Mouse (Mus musculus) liver, embryonic 11.5 days (tissue): ENCODE measurements around the gene P2rx3. TPM values are rescaled to one million over a fixed set of nuclear protein-coding genes. Genes with fewer than 3 reads are reported as not detected.

Experiments
- ATAC-seq: fragments of 200-750 bp; cut with Nextera tagmentation; replicated peaks from 2 replicates; pipeline ENCODE4 v1.8.0; 2017; ENCODE audit warnings: moderate number of reproducible peaks, mild to moderate bottlenecking, moderate TSS enrichment, moderate library complexity; ENCODE audit not compliant: low FRiP score
- DNase-seq: peaks from one replicate; pipeline ENCODE4 v3.0.0-alpha.2; 2017; ENCODE audit warnings: low spot score
- H3K27ac ChIP-seq: fragments of 300-500 bp; sonication (generic); 2 replicates; pipeline ENCODE4 v1.5.1; 2014; ENCODE audit warnings: mild to moderate bottlenecking, low read depth, low read length, control low read depth
- H3K27me3 ChIP-seq: fragments of 300-500 bp; sonication (generic); replicated peaks from 2 replicates; pipeline ENCODE4 v1.6.1; 2014; ENCODE audit warnings: low read length, mixed read lengths; ENCODE audit not compliant: control insufficient read depth, insufficient read depth
- H3K36me3 ChIP-seq: fragments of 300-500 bp; sonication (generic); 2 replicates; pipeline ENCODE4 v1.6.1; 2014; ENCODE audit warnings: mild to moderate bottlenecking, low read length, moderate library complexity, mixed read lengths; ENCODE audit not compliant: control insufficient read depth, insufficient read depth
- H3K4me1 ChIP-seq: fragments of 300-500 bp; sonication (generic); replicated peaks from 2 replicates; pipeline ENCODE4 v1.6.1; 2014; ENCODE audit warnings: low read length, mixed read lengths; ENCODE audit not compliant: control insufficient read depth, insufficient read depth
- H3K4me2 ChIP-seq: fragments of 300-500 bp; sonication (generic); 2 replicates; pipeline ENCODE4 v1.6.1; 2014; ENCODE audit warnings: mild to moderate bottlenecking, control low read depth, moderate library complexity
- H3K4me3 ChIP-seq: fragments of 300-500 bp; sonication (generic); 2 replicates; pipeline ENCODE4 v1.5.1; 2014; ENCODE audit warnings: low read depth, low read length, control low read depth
- H3K9ac ChIP-seq: fragments of 300-500 bp; sonication (generic); 2 replicates; pipeline ENCODE4 v1.6.1; 2014; ENCODE audit warnings: low read depth, low read length, control low read depth
- H3K9me3 ChIP-seq: fragments of 300-500 bp; sonication (generic); 2 replicates; pipeline ENCODE4 v1.6.1; 2016; ENCODE audit warnings: low read length, inconsistent platforms, mixed read lengths; ENCODE audit not compliant: control insufficient read depth
- WGBS: fragments of 180-500 bp; shearing (Covaris S2); extraction: QIAGEN DNeasy Blood & Tissue Kit; methylation state at CpG from one replicate; pipeline ENCODE4 v1.1.7; 2014; 5-methylcytosine and 5-hydroxymethylcytosine counted together
- polyA plus RNA-seq: library from polyadenylated mRNA; unstranded; fragments of >200 nt; fragmentation: Nextera tagmentation; extraction: Ambion mirVana; gene quantifications from 2 replicates; pipeline ENCODE4 v1.2.1, GENCODE M21; 2014

P2rx3 gene
- polyA plus RNA-seq, 1 experiment from 2014 or later, result 1.1 TPM

DNA sequence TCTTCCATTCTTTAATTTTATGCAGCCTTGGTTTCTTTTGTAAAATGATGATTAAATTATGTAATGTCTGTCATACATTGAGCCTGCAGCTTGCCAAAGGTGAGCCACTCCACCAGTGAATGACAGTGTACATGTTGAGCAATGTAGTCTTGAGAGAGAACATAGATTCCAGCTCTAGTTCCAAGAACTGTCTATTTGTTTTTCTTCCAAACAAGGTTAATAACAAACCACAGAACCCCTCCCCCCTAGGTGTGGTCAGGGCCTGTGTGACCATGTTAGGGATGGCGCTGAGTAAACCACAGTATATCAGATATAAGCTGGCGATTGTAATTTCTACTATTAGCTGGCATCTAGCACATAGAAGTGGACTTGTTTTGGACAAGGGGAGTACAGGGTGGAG, 40.9 kb downstream of the P2rx3 start:
- Histone ChIP-seq H3K4me3 (no peak overlapping the region), H3K4me2 (no peak overlapping the region), H3K36me3 (no peaks in the 10 kb centered on the region), H3K9me3 (no peaks in the 10 kb centered on the region), H3K4me1 (peaks cover 22% of the 10 kb centered on the region), H3K27me3 (no peaks in the 10 kb centered on the region), H3K27ac (no peak overlapping the region), H3K9ac (no peak overlapping the region)
- ATAC-seq (peak; percentile 60), DNase-seq (peak; percentile 24)
- 48% methylated on average over 2 of the region's 2 CpGs for WGBS

GRCm38 (mm10) chr2:84987930-84988329, 49.3 kb downstream of the P2rx3 start, which contains the start of gene Prg3:
TSS of gene Prg3 (plus strand) at chr2:84988215.
- Histone ChIP-seq H3K9ac (no peak within 1 kb of the TSS), H3K4me2 (no peak within 1 kb of the TSS), H3K4me1 (0 out of 2 replicates have a peak, but pooled peaks cover 4% of the 10 kb centered on the region), H3K27ac (no peak within 1 kb of the TSS), H3K36me3 (no peaks in the 10 kb centered on the region), H3K4me3 (no peak within 1 kb of the TSS), H3K27me3 (no peaks in the 10 kb centered on the region), H3K9me3 (no peaks in the 10 kb centered on the region)
- ATAC-seq (no peak), DNase-seq (peak; percentile 21)
- WGBS, result 38% methylated on average over 1 of the region's 1 CpGs

- Histone ChIP-seq H3K4me1 (no peaks in the 10 kb centered on the region), H3K27me3 (no peaks in the 10 kb centered on the region), H3K9me3 (no peaks in the 10 kb centered on the region), H3K4me3 (no peak within 1 kb of the TSS), H3K4me2 (no peak within 1 kb of the TSS), H3K36me3 (no peaks in the 10 kb centered on the region), H3K27ac (no peak within 1 kb of the TSS), H3K9ac (no peak within 1 kb of the TSS)
- WGBS, result 48% methylated on average over 1 of the region's 1 CpGs
- DNase-seq (peak; percentile 27), ATAC-seq (no peak)
Observed at GRCm38 (mm10) chr2:84980188-84980587, 57.1 kb downstream of the P2rx3 start, which contains the start of gene Prg2. TSS of gene Prg2 (plus strand) at chr2:84980461.

- Histone ChIP-seq H3K4me2 (no peak overlapping the region), H3K27me3 (no peaks in the 10 kb centered on the region), H3K27ac (no peak overlapping the region), H3K4me1 (no peaks in the 10 kb centered on the region), H3K4me3 (no peak overlapping the region), H3K36me3 (no peaks in the 10 kb centered on the region), H3K9ac (no peak overlapping the region), H3K9me3 (no peaks in the 10 kb centered on the region)
- ATAC-seq (no peak), DNase-seq (no peak)
- WGBS, result 85% methylated on average over 2 of the region's 2 CpGs
Observed at GRCm38 (mm10) chr2:84975580-84975979, 61.7 kb downstream of the P2rx3 start.

DNA sequence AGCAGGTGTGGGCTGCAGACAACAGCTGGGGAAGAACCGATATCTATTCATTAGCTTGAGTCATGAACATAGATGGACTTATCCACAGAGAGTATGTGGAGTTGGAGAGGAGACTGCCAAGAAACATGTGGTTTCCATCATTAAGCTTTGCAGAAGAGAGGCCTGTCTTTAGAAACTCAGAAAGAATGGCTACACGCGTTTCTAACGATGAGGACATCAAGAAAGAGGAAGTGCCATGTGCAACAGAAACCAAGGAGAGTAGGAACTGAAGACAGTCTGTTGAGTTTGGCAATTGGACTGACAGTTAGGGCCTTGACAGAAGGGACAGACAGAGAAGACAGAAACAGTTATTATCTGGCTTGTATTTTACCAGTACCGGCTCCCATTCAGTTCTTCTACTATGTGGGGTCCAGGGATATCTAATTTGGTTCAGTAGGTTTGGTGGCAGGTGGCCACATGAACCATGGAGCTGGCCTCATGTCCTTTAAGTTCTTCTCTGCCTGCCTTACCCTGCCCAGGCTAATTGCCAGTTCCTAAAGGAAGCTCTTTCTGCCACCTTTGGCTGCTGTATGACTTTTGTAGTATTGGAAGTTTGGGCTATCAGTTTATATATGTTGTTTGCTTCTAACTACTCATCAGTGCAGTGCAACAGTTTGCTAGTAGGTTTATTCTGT, 69.8 kb downstream of the P2rx3 start:
- no peak overlapping the region for H3K4me2 ChIP-seq
- H3K27me3 ChIP-seq, result no peaks in the 10 kb centered on the region
- ATAC-seq (no peak), DNase-seq (no peak)
- WGBS, result 56% methylated on average over 5 of the region's 5 CpGs
- no peak overlapping the region for H3K27ac ChIP-seq
- H3K4me1 ChIP-seq, result no peaks in the 10 kb centered on the region
- no peaks in the 10 kb centered on the region for H3K36me3 ChIP-seq
- no peak overlapping the region for H3K9ac ChIP-seq
- no peaks in the 10 kb centered on the region for H3K9me3 ChIP-seq
- no peak overlapping the region for H3K4me3 ChIP-seq

DNA sequence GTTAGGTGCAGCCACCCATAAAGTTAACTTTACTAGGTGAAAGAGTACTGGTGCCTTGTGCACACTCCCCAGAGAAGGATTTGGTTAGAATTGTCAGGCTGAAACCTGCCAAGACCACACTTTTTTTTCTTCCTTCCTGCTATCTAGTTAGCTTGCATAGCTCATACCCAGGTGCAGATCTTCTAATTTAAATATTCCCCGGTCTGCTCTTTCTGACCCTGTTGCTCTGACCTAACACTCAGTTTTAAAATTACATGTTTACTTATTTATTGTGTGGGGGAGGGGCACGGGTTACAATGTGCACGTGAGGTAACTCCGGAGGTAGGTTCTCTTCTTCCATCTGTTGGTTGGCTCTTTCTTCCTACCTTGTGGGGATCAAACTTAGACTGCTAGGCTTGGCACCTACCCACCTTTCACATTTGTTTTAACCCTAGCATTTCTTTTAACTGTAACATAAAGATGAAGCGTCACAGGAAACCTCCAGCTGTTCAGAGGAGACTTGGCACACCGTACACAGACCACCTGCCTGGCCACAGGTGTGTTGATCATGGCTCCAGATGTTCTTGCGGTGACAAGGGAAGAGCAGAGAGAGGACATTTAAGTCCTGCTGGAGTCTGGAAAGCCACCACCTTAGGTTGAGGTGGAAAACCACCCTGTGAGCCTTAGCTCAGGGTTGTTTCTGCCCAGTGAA, 73.0 kb downstream of the P2rx3 start:
- Histone ChIP-seq H3K27me3 (no peaks in the 10 kb centered on the region), H3K27ac (no peak overlapping the region), H3K4me2 (no peak overlapping the region), H3K36me3 (no peaks in the 10 kb centered on the region), H3K9me3 (no peaks in the 10 kb centered on the region), H3K4me3 (no peak overlapping the region), H3K4me1 (no peaks in the 10 kb centered on the region), H3K9ac (no peak overlapping the region)
- peak; percentile 7 for DNase-seq
- WGBS, result 89% methylated on average over 7 of the region's 7 CpGs
- no peak for ATAC-seq

DNA sequence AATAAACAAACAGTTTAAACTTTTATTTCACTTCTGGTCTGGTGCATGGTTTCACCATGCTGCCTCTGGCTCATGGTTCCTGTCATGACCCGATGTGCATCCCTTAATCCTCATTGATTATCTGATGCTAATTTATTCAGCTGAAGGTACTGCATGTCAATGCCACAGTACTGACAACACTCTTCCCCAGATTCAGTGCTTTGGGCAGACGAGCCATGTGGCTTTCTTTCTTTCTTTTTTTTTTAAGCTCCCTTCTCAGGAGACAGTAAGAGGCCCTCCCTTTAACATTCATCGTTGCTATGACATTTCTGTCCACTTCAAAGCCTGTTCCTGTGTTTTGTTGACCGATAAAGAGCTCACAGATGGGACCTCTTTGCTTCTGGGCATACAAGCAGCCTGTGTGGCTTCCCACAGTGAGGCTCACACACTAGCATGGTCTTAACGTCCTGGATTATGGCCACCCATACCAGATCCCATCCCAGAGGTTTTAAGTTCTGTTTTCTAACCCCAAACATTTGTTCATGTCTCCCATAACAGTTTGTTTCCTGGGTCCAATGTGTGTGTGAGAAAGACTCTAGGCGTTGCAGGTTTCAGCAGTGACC, 74.3 kb downstream of the P2rx3 start:
- no peak overlapping the region for H3K4me2 ChIP-seq
- H3K9ac ChIP-seq, result no peak overlapping the region
- no peak overlapping the region for H3K27ac ChIP-seq
- 54% methylated on average over 6 of the region's 6 CpGs for WGBS
- DNase-seq, result peak; percentile 28
- no peaks in the 10 kb centered on the region for H3K4me1 ChIP-seq
- no peaks in the 10 kb centered on the region for H3K27me3 ChIP-seq
- H3K4me3 ChIP-seq, result no peak overlapping the region
- no peaks in the 10 kb centered on the region for H3K9me3 ChIP-seq
- ATAC-seq, result no peak
- H3K36me3 ChIP-seq, result peaks cover 6% of the 10 kb centered on the region; the same call in 1 of the 2 replicates

DNA sequence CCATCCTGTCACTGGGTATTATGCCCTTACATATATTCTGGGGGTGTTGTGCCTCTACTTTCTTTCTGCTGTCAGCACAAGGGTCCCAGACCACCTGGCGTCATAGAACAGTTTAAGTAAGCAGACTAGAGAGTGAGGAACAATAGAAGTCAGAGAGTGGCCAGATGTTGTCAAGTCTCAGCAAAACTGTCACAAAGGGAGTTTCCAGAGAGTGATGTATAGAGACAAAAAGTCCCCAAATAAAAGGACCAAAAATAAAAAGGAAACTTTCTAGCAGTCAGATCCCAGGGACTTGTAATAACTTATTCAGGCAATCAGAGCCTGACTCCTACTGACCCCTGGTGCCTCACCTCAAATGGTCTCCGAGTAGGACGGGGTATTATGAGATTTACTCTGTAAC, 75.4 kb downstream of the P2rx3 start:
- no peak for ATAC-seq
- no peaks in the 10 kb centered on the region for H3K4me1 ChIP-seq
- no peak overlapping the region for H3K4me3 ChIP-seq
- H3K9me3 ChIP-seq, result no peaks in the 10 kb centered on the region
- H3K27ac ChIP-seq, result no peak overlapping the region
- H3K36me3 ChIP-seq, result peaks cover 11% of the 10 kb centered on the region
- WGBS, result 89% methylated on average over 3 of the region's 3 CpGs
- DNase-seq, result peak; percentile 15
- H3K27me3 ChIP-seq, result no peaks in the 10 kb centered on the region
- no peak overlapping the region for H3K4me2 ChIP-seq
- no peak overlapping the region for H3K9ac ChIP-seq
